ENCODE assay signal across 8 mouse cellular contexts in the genomic region with DNA sequence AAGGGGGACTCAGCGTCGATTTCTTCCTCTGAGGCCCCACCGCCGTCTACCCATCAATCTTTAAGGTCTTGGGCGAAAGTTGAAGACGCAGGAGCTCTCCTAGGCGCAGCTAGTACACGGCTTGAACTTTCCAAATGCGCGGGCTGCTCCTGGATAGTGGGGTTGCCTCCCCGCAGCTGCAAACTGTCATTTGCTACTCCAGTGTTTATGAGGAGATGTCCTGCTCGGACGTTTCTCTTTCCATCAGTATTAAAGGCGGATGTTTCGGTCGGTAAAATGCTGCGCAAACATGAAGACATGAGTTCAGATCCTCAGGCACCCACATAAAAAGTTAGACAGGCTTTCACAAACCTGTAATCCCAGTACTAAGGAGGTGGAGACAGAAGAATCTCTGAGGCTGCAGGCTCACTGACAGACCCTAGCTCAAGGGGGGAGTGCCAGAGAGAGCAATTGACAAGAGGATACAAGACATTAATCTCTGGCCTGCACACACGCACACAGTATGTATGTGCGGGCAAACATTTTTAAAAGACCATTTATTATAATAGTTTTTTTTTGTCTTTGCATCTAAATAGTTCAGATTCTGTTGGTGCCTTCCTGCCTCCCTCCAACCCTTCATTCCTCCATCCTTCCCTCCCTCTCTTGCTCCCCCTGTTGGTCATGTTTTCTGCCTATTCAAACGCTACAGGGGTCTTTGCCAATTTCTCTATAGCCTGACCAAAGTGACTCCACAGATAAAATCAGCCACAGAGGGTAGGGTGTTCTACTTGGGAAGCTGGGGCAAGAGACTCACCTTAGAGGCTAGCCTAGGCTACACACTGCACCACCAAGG. TPM values are rescaled to one million over a fixed set of nuclear protein-coding genes. Genes with fewer than 3 reads are reported as not detected.
A peak's percentile ranks its signal among the peaks of the same experiment; 100 is the strongest.
DNase-seq lines count a peak whose midpoint lies in the region; ATAC-seq lines count a peak whose summit lies in the region.

A gene (minus strand): TSS at position 639 of the 832 bp plus-strand sequence.

- peak within 1 kb of the TSS; percentile 81 for H3K9ac ChIP-seq in liver, embryonic 15.5 days
- H3K9ac ChIP-seq in neural tube, embryonic 13.5 days, result peak within 1 kb of the TSS; percentile 76

- ATAC-seq in CD4-positive, CD25-positive, alpha-beta regulatory T cell, adult 4 months, result no peak
- peak; percentile 19; the same call in 1 of the 2 replicates for ATAC-seq in liver, embryonic 15.5 days (ENCODE audit: insufficient read depth)
- ATAC-seq in neural tube, embryonic 13.5 days (ENCODE audit: low read depth), result 0 out of 2 replicates have a peak, but pooled peaks have one; percentile 15

- peak within 1 kb of the TSS; percentile 83 for H3K4me3 ChIP-seq in forebrain, embryonic 10.5 days
- peak within 1 kb of the TSS; percentile 85 for H3K4me3 ChIP-seq in hindbrain, embryonic 10.5 days
- peak within 1 kb of the TSS; percentile 79 for H3K4me3 ChIP-seq in liver, embryonic 15.5 days (replicated peaks)
- peak within 1 kb of the TSS; percentile 64 for H3K4me3 ChIP-seq in neural tube, embryonic 13.5 days

- 6% methylated on average over 20 of the region's 20 CpGs for WGBS in forebrain, embryonic 10.5 days
- WGBS in hindbrain, embryonic 10.5 days, result 8% methylated on average over 20 of the region's 20 CpGs
- WGBS in liver, embryonic 15.5 days (ENCODE audit: insufficient replicate concordance), result 5% methylated on average over 20 of the region's 20 CpGs
- 8% methylated on average over 20 of the region's 20 CpGs for WGBS in neural tube, embryonic 13.5 days

- H3K4me1 ChIP-seq in forebrain, embryonic 10.5 days, result peaks cover 41% of the 10 kb centered on the region
- H3K4me1 ChIP-seq in hindbrain, embryonic 10.5 days (replicated peaks), result peaks cover 34% of the 10 kb centered on the region
- peaks cover 34% of the 10 kb centered on the region for H3K4me1 ChIP-seq in liver, embryonic 15.5 days (replicated peaks)
- H3K4me1 ChIP-seq in neural tube, embryonic 13.5 days (replicated peaks), result peaks cover 30% of the 10 kb centered on the region

- peak; percentile 42 for DNase-seq in CD4-positive, CD25-positive, alpha-beta regulatory T cell, adult 2 months (ENCODE audit: low read depth, low spot score)
- DNase-seq in T-cell, adult 2 months (ENCODE audit: low spot score), result peak; percentile 28
- DNase-seq in forebrain, embryonic 10.5 days (ENCODE audit: extremely low spot score, low spot score), result peak; percentile 48
- DNase-seq in hindbrain, embryonic 10.5 days (ENCODE audit: low spot score), result peak; percentile 50
- DNase-seq in urinary bladder, adult 2 months (ENCODE audit: low spot score), result no peak

- H3K27me3 ChIP-seq in forebrain, embryonic 10.5 days (ENCODE audit: poor library complexity, severe bottlenecking), result peaks cover 29% of the 10 kb centered on the region
- H3K27me3 ChIP-seq in hindbrain, embryonic 10.5 days (ENCODE audit: insufficient read depth, poor library complexity, severe bottlenecking), result peaks cover 10% of the 10 kb centered on the region; the same call in 1 of the 2 replicates
- H3K27me3 ChIP-seq in liver, embryonic 15.5 days, result peaks cover 23% of the 10 kb centered on the region
- H3K27me3 ChIP-seq in neural tube, embryonic 13.5 days, result peaks cover 33% of the 10 kb centered on the region

- H3K9me3 ChIP-seq in forebrain, embryonic 10.5 days, result no peaks in the 10 kb centered on the region
- H3K9me3 ChIP-seq in hindbrain, embryonic 10.5 days, result no peaks in the 10 kb centered on the region
- H3K9me3 ChIP-seq in liver, embryonic 15.5 days (replicated peaks), result no peaks in the 10 kb centered on the region
- H3K9me3 ChIP-seq in neural tube, embryonic 13.5 days, result no peaks in the 10 kb centered on the region

- H3K4me2 ChIP-seq in liver, embryonic 15.5 days, result peak within 1 kb of the TSS; percentile 100
- peak within 1 kb of the TSS; percentile 100 for H3K4me2 ChIP-seq in neural tube, embryonic 13.5 days

- 0 out of 2 replicates have a peak, but pooled peaks cover 2% of the 10 kb centered on the region for H3K36me3 ChIP-seq in forebrain, embryonic 10.5 days (replicated peaks)
- no peaks in the 10 kb centered on the region for H3K36me3 ChIP-seq in hindbrain, embryonic 10.5 days
- H3K36me3 ChIP-seq in liver, embryonic 15.5 days (replicated peaks), result no peaks in the 10 kb centered on the region
- H3K36me3 ChIP-seq in neural tube, embryonic 13.5 days, result no peaks in the 10 kb centered on the region

- H3K27ac ChIP-seq in forebrain, embryonic 10.5 days, result peak within 1 kb of the TSS; percentile 91
- peak within 1 kb of the TSS; percentile 92 for H3K27ac ChIP-seq in hindbrain, embryonic 10.5 days
- peak within 1 kb of the TSS; percentile 70 for H3K27ac ChIP-seq in liver, embryonic 15.5 days (replicated peaks)
- H3K27ac ChIP-seq in neural tube, embryonic 13.5 days (replicated peaks), result no peak within 1 kb of the TSS

RNA-seq across cellular contexts. Expression of the gene that starts here (rescaled TPM):
- not detected for polyA plus RNA-seq in CD4-positive, CD25-positive, alpha-beta regulatory T cell, adult 4 months (2017; shearing (Covaris generic))
- polyA plus RNA-seq in forebrain, embryonic 10.5 days (2016; fragmentation: Nextera tagmentation; extraction: Ambion mirVana), result 19.7 and 22.6 TPM in 2 replicates
- 20.2 and 26.3 TPM in 2 replicates for polyA plus RNA-seq in hindbrain, embryonic 10.5 days (2016; fragmentation: Nextera tagmentation; extraction: Ambion mirVana)
- polyA plus RNA-seq in liver, embryonic 15.5 days (2015; fragmentation: Nextera tagmentation; extraction: Ambion mirVana), result 23.9 and 29.7 TPM in 2 replicates
- polyA plus RNA-seq in neural tube, embryonic 13.5 days (2015; fragmentation: Nextera tagmentation; extraction: Ambion mirVana), result 2.0 and 3.7 TPM in 2 replicates
- polyA plus RNA-seq in urinary bladder, adult 2 months (2012; rRNA removed), result 7.0 and 13.9 TPM in 2 replicates
